Mouse (Mus musculus) CH12.LX (cell line): ENCODE results near the gene Zfp518b. TPM values are rescaled to one million over a fixed set of nuclear protein-coding genes. Genes with fewer than 3 reads are reported as not detected.

Experiments used
- polyA plus RNA-seq: library from polyadenylated mRNA; unstranded; fragments of >175 nt; gene quantifications from 2 replicates; pipeline ENCODE4 v1.2.1, GENCODE M21; 2012; ENCODE audit warnings: low read depth; ENCODE audit not compliant: insufficient read length
- total RNA-seq, 2 experiments: library from RNA; depleted of rRNA; stranded (reverse); fragments of 300-350 nt in 1 of 2; fragments of >200 nt in 1 of 2; gene quantifications; 2 replicates each; pipeline ENCODE4 v1.2.3; 2012 to 2014

Zfp518b gene
- total and polyA plus RNA-seq, 3 experiments, result not detected

Other genes starting within 250 kb of the Zfp518b start
- gene Slc2a9, start 181.7 kb downstream of the Zfp518b start, total RNA-seq (2012; rRNA removed), result 1.3 and 1.6 TPM in 2 replicates
- gene Slc2a9, start 181.7 kb downstream of the Zfp518b start, total RNA-seq (2014; rRNA removed), result 1.7 and 2.3 TPM in 2 replicates
- gene Slc2a9, start 181.7 kb downstream of the Zfp518b start, polyA plus RNA-seq, result 2.8 and 3.3 TPM in 2 replicates
- 108 and 130 TPM in 2 replicates for gene Wdr1, start 121.6 kb downstream of the Zfp518b start, total RNA-seq (2012; rRNA removed)
- gene Wdr1, start 121.6 kb downstream of the Zfp518b start, total RNA-seq (2014; rRNA removed), result 173 and 187 TPM in 2 replicates
- gene Wdr1, start 121.6 kb downstream of the Zfp518b start, polyA plus RNA-seq, result 137 and 142 TPM in 2 replicates
- gene Clnk, start 192.0 kb upstream of the Zfp518b start, total RNA-seq (2012; rRNA removed), result not detected in 2 replicates
- not detected in 2 replicates for gene Clnk, start 192.0 kb upstream of the Zfp518b start, total RNA-seq (2014; rRNA removed)
- not detected in 2 replicates for gene Clnk, start 192.0 kb upstream of the Zfp518b start, polyA plus RNA-seq